Mouse (Mus musculus) CD8-positive naive resting alpha-beta T cell, adult 2 months (primary cell): Measurements from ENCODE around the gene Ube2e3.

Experiments
- DNase-seq, 2 experiments: peaks; one replicate each; pipeline ENCODE4 v3.0.0; 2022; ENCODE audit warnings: low read depth in 2 of 2, low spot score in 2 of 2

Ube2e3 gene

DNA sequence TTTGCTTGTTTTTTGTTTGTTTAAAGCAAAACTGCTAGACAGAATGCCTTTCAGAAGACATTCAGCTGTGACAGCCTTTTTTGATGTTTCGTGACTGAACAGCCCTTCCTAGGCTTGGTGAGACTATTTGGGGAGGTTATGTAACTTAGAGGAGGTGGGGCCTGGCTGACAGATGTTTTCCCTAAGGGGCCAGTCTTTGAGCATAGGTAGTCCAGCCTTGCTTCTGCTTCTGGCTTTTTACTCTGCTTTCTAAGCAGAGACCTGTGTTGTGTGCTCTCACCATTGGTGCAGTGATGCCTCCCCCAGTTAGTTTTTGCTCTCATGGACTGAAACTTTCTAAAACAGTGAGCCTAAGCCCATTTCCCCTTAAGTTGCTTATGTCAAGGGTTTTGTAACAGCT lies 14.1 kb downstream of the Ube2e3 start:
- DNase-seq = no peak

DNA sequence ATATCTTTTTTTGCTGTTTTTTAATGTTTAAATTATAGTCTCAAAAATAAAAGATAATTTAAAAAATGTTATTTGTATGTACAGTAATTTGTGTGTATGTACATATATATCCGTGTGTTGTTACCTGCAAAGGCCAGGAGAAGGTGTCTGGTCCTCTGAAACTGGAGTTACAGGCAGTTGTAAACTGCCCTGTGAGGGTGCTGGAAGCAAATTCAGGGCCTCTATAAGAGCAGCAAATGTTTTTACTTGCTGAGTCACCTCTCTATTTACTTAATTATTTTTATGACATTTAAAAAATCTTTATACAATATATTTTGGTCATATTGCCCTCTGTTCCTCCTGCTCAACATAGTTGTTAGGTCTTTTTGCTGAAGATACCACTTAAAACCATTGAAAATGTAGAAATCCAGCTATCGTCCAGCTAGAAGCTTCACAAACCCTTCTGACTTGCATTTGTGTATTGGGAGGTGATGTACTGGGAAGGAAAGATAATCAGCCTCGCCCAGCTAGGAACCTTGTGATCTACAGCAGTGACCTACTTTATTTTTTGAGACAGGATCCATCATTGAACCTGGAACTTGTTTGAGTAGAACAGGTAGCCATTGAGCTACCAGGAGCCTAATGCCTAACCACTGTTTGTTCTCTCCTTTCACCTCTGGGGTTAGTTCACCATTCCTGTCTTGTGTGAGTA lies 15.0 kb downstream of the Ube2e3 start:
- no peak for DNase-seq

GRCm38 (mm10) chr2:78886446-78886845 lies 18.5 kb downstream of the Ube2e3 start:
- no peak for DNase-seq

DNA sequence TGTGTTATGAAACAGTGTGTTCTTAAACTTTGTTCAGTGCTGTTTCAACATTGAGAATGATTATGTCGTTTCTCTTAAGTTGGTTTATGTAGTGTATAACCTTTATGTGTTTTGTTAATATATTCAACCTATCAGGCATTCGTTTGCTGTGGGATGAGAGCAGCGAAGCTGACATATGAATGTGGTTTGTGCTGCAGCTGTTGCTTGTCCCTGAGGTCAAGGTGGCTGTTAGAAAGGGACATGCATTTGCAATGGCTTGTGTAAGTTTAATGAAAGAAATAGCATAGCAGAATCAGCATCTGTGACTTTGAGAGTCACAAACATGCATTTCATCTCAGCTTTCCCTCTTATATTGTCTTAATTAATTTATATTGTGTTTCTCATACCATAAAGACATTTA lies 20.3 kb downstream of the Ube2e3 start:
- no peak for DNase-seq

DNA sequence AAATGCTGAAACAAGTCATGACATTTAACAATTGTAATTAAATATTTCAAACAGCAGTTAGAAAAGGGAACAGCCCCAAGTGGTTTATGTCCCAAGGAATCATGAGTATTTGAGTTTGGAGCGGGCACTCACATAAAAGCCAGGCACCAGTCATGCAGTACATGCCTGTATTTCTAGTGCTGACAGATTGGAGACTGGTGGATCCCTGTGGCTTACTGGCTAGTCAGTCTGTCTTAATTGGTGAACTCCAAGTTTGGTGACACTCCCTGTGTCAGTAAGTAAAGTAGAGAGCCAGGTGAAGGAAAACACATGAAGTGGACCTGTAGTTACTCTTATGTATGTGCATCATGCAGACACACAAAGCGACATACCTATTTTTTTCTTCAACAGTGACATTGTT lies 27.3 kb downstream of the Ube2e3 start:
- DNase-seq = no peak

GRCm38 (mm10) chr2:78905916-78906315 lies 38.0 kb downstream of the Ube2e3 start:
- no peak for DNase-seq

- DNase-seq = no peak
Observed at GRCm38 (mm10) chr2:78911516-78911915, 43.6 kb downstream of the Ube2e3 start.

- peak in 1 of 2 experiments; percentile 2 for DNase-seq
Observed at GRCm38 (mm10) chr2:78914861-78915260, 46.9 kb downstream of the Ube2e3 start.

- DNase-seq = no peak
Observed at GRCm38 (mm10) chr2:78922980-78923674, 55.2 kb downstream of the Ube2e3 start.

- DNase-seq = no peak
Observed at GRCm38 (mm10) chr2:78925807-78926206, 57.9 kb downstream of the Ube2e3 start.

- no peak for DNase-seq
Observed at GRCm38 (mm10) chr2:78927625-78928024, 59.7 kb downstream of the Ube2e3 start.

GRCm38 (mm10) chr2:78928080-78928479 lies 60.2 kb downstream of the Ube2e3 start:
- DNase-seq = no peak

- DNase-seq = no peak
Observed at GRCm38 (mm10) chr2:78931358-78931757, 63.4 kb downstream of the Ube2e3 start.

- DNase-seq = peak in 1 of 2 experiments; percentile 31
Observed at GRCm38 (mm10) chr2:78959451-78959850, 91.5 kb downstream of the Ube2e3 start.

DNA sequence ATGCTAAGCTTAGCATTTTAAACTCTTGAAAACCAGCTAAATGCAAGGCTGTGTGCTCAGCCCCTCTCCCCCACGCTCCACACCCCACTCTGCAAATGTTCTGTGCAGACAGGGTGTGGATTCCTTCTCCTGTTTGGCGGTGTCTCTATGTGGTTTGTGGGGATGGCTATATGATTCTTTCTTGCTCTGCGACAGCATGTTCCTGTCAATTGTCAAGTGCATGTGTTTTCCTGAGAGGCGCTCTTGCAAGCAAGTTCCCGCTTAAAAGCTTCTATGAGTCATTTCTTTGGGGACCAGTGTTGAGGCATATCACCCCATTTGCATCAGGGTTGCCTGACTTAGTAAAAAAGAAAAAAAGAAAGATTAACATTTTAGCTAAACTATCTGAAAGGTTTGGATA lies 92.4 kb downstream of the Ube2e3 start:
- peak; percentile 16 to 28 for DNase-seq

GRCm38 (mm10) chr2:78961023-78961422 lies 93.1 kb downstream of the Ube2e3 start:
- DNase-seq = no peak

DNA sequence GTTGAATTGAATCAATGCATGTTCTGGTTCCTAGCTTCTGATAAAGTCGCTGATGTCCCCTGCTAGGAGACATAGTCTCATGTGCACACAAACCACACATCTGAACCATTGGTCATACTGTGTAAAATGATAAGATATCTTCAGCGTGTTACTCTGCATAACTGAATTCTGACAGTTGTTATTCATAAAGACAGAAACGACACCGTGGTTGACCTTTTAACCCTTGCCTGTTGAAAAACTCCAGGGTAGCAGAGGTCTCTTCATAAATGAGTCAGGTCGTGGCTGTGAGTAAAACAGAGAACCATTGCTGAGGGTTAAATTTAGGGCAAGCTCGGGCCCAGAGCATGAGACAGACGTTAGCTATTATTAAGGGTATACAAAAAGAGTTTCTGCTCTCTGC lies 93.7 kb downstream of the Ube2e3 start:
- DNase-seq = no peak

- DNase-seq = no peak
Observed at GRCm38 (mm10) chr2:78964995-78965394, 97.1 kb downstream of the Ube2e3 start.

DNA sequence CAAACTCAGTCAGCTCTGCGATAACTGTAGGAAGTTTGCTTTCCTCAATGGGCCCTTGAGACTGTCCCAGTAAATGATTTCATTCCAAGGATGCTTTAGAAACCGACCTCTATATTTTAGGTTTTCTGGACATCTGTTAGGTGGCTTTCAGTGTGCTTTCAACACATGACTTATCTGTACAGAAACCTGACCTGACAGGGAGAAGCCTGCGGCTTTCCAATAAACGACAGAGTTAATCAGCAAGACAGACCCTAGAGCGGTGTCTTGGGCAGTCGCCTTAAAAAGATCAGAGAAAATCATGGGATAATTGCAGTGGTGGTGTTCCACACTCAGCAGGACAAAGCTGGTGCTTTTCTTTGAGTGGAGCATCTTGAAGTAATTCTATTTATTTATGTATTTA lies 97.5 kb downstream of the Ube2e3 start:
- no peak for DNase-seq

GRCm38 (mm10) chr2:78970088-78970487 lies 102.2 kb downstream of the Ube2e3 start:
- no peak for DNase-seq
